Mouse (Mus musculus): ENCODE measurements around the gene Popdc2.
A peak's percentile ranks its signal among the peaks of the same experiment; 100 is the strongest.

The Popdc2 gene

DNA sequence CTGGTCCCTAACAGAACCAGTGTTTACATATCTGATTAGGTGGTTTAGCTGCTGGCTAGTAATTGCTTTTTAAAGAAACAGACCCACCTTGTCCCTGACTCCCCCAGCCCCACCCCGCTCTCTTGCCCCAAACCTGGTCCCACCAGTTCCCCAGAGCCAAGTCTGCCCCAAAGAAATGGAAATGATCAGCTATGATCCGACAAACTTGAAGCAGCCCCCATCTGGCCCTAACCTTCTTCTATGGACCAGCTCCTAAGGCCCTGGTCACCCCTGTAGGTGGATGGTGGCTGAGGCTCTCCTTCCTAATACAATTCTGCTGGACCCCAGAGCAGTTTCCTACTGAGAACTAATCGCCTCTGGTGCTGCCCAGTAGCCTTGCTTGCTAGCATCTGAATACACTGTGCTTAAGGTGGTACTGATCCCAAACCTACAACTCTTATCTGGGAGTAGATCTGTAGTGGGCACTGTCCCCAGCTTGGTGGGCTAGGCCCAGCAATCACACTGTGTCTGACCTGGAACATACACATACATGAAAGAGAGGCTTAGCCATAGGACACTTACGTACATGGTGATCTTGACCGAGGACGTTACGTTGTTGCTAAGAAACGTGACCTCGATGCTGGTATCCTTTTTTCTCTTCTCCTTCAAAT, 38.4 kb downstream of the Popdc2 start:
- DNase-seq (ENCODE audit: low spot score in 2 of 2) = no peak

DNA sequence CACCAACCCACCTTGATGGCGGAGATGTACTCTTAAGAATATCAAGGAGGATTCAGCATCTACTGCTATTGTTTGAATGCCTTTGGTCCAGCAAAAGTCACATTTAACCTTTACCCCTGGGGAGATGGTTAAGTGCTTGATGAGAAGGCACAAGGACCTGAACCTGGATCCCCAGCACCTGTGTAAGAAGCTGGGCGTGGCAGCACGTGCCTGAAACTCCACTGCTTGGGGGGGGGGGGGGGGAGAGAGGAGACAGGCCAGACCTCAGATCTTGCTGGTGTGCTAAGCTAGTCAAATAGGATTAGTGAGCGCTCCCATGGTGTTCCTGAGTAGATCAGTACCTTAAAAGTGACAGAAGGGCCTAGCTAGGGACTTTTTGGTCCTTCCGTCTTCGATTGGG, 39.5 kb downstream of the Popdc2 start:
- DNase-seq (ENCODE audit: low spot score in 2 of 2) = no peak

DNA sequence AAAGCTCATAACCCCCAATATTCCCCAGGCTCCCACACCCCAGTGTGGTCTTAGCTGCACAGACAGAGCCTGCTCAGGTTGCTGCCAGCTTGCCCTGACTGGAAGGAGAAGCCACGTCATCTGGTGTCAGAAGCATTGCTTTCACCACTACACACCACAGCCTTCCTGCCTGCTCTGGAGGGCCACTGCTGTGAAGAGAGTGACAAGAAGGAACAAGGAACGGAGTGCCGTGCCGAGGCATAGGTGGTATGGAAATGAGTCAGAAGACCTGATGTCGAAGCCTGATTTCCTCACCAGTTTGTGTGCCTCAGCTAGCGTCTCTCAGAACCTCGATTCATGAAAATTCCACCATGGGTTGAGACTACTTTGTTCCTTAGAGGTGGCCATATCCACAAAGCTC, 41.6 kb downstream of the Popdc2 start:
- DNase-seq (ENCODE audit: low spot score in 2 of 2) = no peak

DNA sequence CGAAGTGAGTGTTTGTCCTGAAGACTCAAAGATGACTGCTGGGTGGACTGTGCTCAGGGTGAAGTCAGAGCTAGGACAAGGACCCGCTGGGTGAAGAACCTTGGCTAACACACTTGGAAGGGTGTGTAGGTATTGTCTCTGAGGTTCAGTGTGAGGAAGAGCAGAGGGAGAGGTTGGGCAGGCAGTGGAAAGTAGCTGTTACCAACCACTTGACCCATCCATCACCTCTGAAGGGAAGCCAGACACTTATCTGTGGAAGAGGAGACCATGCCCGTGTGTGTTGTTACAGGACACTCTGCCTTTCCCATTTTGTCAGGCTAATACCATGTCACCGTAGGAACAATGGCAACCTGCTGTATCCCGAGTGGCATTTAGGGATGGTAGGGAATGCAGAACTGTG, 44.3 kb downstream of the Popdc2 start:
- DNase-seq (ENCODE audit: low spot score in 2 of 2) = no peak

DNA sequence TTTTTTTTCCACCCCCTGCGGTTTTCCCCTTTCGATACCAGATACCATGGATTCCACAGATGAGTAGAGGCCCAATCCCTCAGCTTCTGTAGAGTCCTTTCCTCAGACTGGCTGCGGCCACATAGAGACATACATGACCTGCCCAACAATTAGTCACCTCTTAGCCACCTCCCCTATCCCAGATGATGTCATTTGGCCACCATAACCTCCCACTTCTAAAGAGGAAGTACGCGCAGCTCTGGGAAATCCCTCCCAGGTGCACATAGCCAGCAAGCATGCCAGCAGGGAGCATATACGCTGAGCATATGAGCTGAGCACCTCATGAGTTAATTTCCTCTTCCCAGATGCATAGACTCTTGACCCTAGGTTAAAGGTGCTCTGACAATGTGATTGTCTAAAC, 44.7 kb downstream of the Popdc2 start:
- no peak for DNase-seq (ENCODE audit: low spot score in 2 of 2)

DNA sequence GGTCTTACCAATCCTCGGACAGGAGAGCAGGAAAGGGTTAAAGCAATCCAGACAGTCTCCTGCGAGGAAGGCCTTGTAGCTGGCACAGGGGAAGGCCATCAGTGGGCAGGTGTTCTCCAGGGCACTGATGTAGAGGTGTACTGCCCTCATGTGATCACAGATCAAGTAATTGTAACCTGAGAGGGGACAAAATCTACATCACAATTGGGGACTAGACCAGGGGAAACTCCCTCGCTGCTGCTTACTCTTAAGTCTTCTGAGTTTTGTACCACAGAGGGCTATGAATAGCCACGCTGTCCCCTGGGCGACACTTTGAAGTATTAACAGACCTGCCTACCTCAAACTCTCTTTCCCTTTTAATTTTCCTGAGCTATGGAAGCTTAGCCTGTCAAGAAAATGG, 45.6 kb downstream of the Popdc2 start:
- DNase-seq (ENCODE audit: low spot score in 2 of 2) = no peak

DNA sequence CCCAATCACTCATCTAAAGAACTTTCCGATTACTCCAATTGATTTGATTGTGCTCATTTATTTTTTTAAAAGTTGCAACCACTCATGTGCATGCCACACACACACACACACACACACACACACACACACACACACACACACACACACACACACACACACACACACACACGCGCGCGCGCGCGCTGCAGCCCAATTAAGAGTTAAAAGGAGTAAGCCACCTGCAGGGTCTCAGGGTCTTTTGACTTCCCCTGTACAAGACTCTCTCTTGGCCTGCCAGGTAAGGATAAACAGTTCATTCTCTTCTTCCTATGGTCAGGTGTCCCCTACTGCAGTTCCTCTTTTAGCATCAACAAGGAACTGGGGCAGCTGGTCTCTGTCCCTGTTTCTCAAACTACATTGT, 46.4 kb downstream of the Popdc2 start:
- DNase-seq (ENCODE audit: low spot score in 2 of 2) = no peak

DNA sequence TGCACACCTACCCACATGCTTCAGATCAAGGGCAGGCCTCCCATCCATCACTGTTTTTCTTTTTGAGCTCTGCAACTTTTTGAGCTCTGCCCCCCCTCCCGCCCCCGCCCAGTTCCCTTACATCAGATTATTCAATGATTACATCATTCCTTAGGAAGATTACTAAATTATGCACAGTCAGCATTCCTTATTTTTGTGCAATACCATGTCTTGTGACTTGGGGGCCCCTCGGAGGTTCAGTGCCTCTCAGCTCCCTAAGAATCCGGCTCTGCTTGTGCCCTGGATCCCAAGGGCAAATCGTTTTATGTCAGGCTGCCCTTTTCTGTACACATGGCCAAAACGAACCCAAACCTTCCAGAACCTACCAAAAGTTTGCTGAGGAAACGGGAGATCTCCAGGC, 52.9 kb downstream of the Popdc2 start:
- DNase-seq (ENCODE audit: low spot score in 2 of 2) = no peak

DNA sequence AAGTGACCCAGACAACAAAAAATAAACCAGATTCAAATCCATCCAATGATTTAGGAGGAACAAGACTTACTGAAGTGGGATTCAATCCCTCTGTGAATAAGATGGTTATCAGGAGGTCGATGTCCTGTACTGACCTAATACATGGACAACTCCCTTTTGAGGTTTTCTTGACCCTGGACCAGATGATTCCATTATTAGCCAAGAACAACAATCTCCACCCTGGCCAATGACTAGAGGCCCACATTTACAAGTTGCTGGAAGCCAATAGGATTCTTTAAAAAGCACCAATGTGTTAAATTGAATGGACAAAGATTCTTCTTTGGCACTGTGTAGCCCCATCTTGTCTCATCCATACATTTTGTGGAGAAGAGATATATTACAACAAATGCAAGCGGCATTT, 63.4 kb downstream of the Popdc2 start:
- DNase-seq (ENCODE audit: low spot score in 2 of 2) = peak; percentile 45 to 54

DNA sequence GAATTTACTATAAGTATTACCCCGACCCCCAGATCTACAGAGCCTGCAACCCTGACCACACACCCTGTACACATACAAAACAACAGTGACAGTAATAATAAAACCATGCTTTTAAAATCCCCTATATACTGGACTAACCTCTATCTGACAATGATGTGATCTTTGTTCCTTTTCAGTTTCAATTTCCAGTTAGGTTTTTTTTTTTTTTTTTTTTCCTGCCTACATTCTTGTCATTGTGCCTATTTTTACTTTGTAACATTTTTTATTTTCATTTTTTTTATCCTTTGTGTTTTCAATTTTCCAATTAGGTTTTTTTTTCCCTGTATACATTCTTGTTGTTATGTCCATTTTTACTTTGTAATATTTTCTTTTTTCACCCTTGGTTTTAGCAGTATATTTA, 63.8 kb downstream of the Popdc2 start:
- no peak for DNase-seq (ENCODE audit: low spot score in 2 of 2)
